Mouse (Mus musculus) heart, adult 18-20 months (tissue): Measurements from ENCODE around the gene Ilk. TPM values are rescaled to one million over a fixed set of nuclear protein-coding genes. Genes with fewer than 3 reads are reported as not detected.
"Not testable (repeated sequence)": the region's sequence is repeated elsewhere in the genome, so short reads cannot be mapped to it uniquely, and the experiment has no call there.

Experiments
- DNase-seq, 2 experiments: peaks; one replicate each; pipeline ENCODE4 v3.0.0; 2021 to 2022; ENCODE audit warnings: mixed read lengths in 1 of 2
- total RNA-seq, 2 experiments: library from RNA; stranded (reverse); gene quantifications; 2 replicates each; pipeline ENCODE4 v1.2.3; 2021

The Ilk gene
- total RNA-seq, 2 experiments from 2014 or later, result 75.0 to 75.7 TPM

- not testable (repeated sequence) for DNase-seq
Measured at GRCm38 (mm10) chr7:105742539-105743215, 6.3 kb downstream of the Ilk start.

GRCm38 (mm10) chr7:105743246-105743925 is 7.0 kb downstream of the Ilk start:
- DNase-seq, result not testable (repeated sequence)

GRCm38 (mm10) chr7:105743926-105744590 is 7.7 kb downstream of the Ilk start, which contains the start of gene Taf10:
TSS of gene Taf10 (minus strand) at chr7:105744361.
- DNase-seq, result peak; percentile 88 to 90

GRCm38 (mm10) chr7:105747776-105748175 is 11.4 kb downstream of the Ilk start:
- DNase-seq, result no peak

- DNase-seq, result peak; percentile 95
Measured at GRCm38 (mm10) chr7:105751491-105752433, 15.4 kb downstream of the Ilk start, which contains the start of gene Tpp1. TSS of gene Tpp1 (minus strand) at chr7:105752235.

DNA sequence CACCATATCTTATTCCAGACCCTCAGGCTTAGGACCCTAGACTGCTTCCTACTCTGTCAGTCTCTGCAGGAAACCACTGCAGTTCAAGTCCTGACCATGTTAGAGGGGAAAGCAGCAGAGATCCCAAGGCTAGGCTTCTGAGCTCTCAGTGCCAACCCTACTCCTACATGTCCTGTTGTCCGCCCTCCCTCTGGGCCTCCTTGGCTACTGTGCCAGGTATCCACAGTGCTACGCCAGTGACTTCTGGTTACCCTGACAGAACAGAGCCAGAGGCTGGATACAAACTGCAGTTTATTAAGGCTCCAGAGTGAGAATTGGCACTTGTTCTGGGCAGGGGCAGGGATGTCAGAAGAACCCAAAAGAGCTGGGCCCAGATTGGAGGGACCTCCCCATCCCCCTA is 16.3 kb downstream of the Ilk start:
- no peak for DNase-seq

GRCm38 (mm10) chr7:105753281-105753680 is 16.9 kb downstream of the Ilk start:
- DNase-seq, result no peak

DNA sequence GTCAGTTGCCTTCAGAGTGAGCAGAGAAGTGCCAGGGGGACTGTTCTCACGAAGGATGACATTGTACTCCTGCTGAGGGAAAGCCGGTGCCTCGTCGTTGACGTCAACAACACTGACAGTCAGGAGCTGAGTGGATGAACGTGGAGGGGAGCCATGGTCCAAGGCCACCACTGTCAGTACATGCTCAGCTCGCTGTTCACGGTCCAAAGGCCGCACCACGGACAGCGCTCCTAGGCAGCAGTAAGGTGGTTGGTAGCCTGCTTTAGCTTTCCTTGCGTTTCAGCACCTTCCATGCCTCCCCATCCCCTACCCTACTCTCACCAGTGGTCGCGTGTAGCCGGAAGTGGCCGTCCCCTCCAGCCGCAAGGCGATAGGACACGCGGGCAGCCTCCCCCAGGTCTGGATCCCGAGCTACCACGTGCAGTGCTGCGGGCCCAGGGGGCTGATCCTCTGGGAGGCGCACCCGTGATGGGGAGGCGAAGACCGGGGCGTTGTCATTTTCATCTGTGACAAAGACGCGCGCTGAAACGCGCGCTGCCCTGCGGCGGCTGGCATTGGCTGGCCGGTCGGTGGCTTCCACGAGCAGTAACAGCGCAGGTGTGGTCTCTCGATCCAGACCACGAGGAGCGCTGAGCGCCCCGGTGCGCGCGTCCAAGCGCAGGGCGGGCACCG is 25.6 kb downstream of the Ilk start:
- no peak for DNase-seq

DNA sequence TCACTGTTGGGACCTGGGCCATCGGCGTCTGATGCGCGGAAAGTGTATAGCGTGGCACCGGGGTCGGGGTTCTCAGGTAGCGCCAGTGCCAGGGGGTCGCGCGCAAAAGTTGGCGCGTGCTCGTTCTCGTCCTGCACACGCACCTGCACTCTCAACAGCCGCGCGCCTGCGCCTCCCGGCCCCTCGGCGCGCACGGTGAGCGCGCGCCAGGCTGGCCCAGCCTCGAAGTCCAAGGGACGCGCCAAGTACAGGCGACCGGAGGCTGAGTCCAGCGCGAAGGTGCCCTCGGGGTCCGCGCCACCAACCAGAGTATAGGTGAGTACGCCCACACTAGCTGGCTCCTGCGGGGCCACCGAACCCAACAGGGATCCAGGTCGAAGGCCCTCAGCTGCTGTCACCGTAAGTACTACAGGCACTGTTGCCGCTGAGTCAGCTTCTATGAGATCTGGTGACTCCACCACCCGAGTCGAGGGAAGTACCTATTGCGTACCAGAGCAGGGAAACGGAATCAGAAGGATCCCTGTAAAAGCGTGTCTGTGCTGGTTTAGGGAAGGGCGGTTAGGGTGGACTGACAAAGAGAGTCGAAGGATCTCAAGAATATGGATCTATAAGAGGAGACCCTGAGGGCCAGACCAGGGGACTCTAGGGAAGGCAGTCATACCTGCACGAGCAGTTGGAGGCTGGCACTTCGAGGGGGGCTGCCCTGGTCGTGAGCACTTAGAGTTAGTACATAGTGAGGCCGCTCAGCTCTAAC is 26.3 kb downstream of the Ilk start:
- no peak for DNase-seq

GRCm38 (mm10) chr7:105764331-105764730 is 27.9 kb downstream of the Ilk start:
- no peak for DNase-seq

- peak; percentile 46 for DNase-seq
Measured at GRCm38 (mm10) chr7:105767729-105768165, 31.4 kb downstream of the Ilk start.

- peak; percentile 55 to 70 for DNase-seq
Measured at GRCm38 (mm10) chr7:105769959-105770358, 33.6 kb downstream of the Ilk start.

- no peak for DNase-seq
Measured at GRCm38 (mm10) chr7:105772331-105772730, 35.9 kb downstream of the Ilk start.

DNA sequence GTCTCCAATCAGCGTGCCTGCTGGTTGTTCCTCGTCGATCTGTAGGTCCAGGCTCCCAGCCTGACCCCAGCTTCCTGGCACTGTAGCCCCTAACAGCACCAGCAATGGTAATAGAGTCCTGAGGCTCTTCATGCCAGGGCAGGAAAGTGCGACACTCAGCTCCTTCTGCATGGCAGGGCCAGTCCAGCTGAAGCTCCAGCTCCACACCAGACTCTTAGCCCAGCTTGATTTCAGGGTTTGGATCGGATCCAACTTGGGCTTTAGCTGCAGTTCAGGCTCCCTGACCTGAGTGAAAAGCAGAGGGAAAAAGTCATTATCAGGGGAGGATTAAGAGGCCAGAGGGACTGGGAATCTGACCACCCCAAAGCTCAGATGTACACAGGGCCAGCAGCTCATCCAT is 36.6 kb downstream of the Ilk start:
- DNase-seq, result no peak

DNA sequence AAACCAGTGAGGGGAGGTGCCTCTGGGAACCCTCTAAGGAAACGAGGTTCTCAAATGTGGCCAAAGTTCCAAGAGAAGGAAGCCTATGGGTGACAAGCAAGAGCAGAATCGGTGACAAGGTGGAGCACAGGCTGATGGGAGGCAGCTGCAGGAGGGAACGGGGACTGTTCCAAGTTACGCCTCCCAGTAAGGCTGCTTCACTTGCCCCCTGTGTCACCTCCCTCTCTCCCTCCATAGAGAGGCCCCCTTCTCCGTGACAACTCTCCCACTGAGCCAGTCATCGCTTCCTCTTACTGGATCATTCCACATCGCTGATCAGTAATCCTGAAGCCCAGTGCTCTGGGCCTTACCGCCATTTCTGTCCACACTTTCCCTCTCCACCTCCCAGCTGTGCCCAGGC is 38.3 kb downstream of the Ilk start:
- DNase-seq, result no peak

DNA sequence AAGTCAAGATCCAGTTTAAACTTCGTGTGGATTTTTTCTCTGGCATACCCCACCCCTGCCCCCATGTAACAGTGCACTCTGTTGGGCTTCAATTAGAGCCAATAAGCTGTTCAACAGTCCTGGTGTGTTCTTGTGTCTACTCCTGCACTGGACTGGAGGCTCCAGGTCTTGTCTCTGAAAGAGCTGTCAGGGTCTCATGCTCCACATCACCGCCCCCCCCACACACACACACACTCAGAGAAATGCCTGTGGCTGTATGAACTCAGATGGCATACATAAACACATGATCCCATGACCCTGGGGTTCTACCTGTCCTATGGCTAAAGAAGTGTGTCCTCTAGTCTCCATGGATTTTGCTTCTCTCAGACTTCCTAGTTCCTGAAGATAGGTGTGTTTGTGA is 39.6 kb downstream of the Ilk start:
- no peak for DNase-seq

- no peak for DNase-seq
Measured at GRCm38 (mm10) chr7:105777316-105777715, 40.9 kb downstream of the Ilk start.

GRCm38 (mm10) chr7:105777797-105778552 is 41.6 kb downstream of the Ilk start:
- peak; percentile 76 to 90 for DNase-seq

DNA sequence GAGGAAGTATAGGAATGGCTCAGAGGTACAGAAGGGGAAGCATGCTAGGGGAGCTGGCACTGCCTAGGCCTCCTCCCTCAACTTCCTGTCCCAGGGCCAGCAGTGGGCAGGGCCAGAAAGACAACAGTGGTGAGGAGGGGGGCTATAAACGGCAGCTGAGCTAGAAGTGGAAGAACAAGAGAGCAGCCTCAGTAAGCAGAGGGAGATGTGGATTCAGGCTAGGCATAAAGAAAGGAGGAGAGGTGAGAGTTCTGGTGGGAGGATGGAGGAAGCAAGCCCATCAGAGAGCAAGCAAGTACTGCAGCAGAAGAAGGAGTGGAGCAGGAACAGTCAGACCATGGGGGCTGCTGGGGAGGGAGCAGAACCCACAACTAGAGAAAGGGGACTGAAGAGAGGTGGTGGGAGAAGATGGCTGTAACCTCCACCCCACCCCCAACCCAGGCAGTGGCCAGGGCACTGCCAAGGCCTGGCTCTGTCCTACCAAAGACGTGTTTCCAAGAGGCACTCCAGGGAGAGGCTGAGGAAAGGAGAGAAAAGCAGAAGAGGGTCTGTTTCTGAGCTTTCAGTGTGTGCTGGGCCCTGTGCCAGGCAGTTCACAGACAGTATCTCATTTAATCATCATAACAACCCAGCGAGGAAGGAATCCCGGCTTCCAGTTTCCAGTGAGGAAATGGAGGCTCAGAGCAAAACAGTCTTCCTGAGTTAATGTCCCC is 42.3 kb downstream of the Ilk start:
- DNase-seq, result peak; percentile 50 to 74
